Mouse (Mus musculus): ENCODE data around the gene Smyd2. TPM values are rescaled to one million over a fixed set of nuclear protein-coding genes. Genes with fewer than 3 reads are reported as not detected.

Smyd2 gene
- polyA plus RNA-seq (2014; fragmentation: Illumina TruSeq; extraction: RNeasy Lipid Tissue Mini Kit (QIAGEN cat#74804); ENCODE audit: low read depth, low replicate concordance) = 6.9 TPM

DNA sequence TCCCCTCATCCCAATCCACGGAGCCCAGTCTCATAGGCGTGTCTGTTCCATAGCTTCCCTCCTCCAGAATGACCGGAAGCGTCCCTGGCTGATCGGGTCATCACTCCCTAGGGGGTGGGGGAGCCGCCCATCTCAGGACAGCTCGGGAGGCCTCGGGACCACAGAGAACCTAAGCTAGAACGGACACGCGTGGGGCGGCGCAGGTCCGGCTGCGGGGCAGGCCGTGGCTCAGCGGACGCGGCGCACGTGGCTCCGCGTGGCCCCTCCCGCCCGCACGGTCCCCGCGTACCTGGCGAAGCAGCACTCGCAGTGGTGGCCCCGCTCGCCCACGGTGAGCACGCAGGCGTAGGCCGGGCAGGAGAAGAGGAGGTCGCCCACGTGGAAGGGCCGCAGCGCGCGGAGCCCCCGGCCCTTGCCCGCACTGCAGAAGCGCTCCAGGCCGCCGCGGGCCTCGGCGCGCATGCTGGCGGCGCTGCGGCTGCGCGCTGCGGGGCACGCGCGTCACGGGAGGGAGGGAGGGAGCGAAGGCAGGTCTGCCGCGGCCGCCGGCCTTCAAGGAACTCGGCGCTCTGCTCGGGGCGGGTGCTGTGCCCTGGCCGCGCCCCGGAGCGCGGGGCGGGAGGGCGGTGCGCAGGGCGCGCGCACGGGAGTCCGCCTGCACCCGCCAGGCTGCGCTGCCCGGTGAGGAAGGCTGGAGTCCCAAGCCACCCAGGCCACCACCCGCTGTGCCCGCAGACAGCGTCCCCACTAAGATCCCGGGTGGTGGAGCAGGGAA lies at the start of gene Smyd2:
Gene Smyd2, minus strand, starts transcription at position 546 of the 775 bp plus-strand sequence.

Other genes starting within 250 kb of the Smyd2 start
- gene Cenpf, start 234.3 kb downstream of the Smyd2 start, polyA plus RNA-seq (2014; fragmentation: Illumina TruSeq; extraction: RNeasy Lipid Tissue Mini Kit (QIAGEN cat#74804); ENCODE audit: low read depth, low replicate concordance) = 0.64 TPM
- gene Ptpn14, start 194.1 kb downstream of the Smyd2 start, polyA plus RNA-seq (2014; fragmentation: Illumina TruSeq; extraction: RNeasy Lipid Tissue Mini Kit (QIAGEN cat#74804); ENCODE audit: low read depth, low replicate concordance) = 0.45 TPM
- gene Prox1, start 248.4 kb upstream of the Smyd2 start, polyA plus RNA-seq (2014; fragmentation: Illumina TruSeq; extraction: RNeasy Lipid Tissue Mini Kit (QIAGEN cat#74804); ENCODE audit: low read depth, low replicate concordance) = 72.9 TPM

Measured in liver, adult 10 weeks (tissue).